Comparison of ENCODE assay signal across 18 mouse cellular contexts in the genomic region with DNA sequence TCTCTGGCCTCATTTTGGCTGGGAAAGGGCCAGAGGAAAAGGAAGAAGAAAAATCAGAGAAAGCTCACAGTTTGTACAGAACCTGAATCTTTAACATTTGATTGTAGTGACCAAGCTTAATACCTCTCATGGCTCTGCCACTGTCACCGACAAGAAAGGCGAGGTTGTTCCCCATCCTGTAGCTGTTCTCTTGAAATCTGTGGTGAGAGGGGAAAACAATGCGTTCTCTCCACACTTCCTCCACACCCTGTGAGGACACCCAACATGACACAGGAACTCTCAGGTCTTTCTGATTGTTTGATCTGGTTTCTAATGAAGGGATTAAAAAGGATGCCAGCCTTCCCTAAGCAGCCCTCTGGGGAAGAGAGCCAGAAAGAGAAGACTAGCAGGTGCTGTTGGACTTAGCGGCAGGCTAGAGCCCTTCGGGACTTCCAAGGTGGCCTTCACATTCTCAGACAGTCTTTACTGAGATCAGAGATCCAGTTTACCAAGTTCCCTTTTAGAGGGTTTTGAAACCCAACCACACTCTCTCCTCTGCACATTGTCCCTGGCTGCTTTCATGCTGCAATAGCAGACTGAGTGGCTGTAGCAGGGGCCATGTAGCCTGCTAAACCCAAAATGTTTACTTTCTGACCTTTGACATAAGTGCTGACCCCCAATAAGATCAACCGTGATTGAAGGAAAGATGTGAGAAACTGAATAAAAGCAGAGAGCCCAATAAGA.
"Had no signal": no experiment of that assay in that cellular context is flagged by ENCODE, and none has a peak within 500 bp of the region (broad histone marks: within the 10 kb centered on the region; RNA-seq: fewer than 3 reads in every experiment).

No protein-coding gene starts in this region.

- H3K4me1 ChIP-seq: intestine, embryonic 15.5 days; limb, embryonic 12.5 days; limb, embryonic 15.5 days had no signal

- ATAC-seq: intestine, embryonic 15.5 days; lung, postnatal 0 days; midbrain, embryonic 16.5 days had no signal

- H3K27me3 ChIP-seq: intestine, embryonic 15.5 days; limb, embryonic 12.5 days; limb, embryonic 15.5 days; midbrain, embryonic 12.5 days had no signal

- DNase-seq: kidney, adult 11 months; kidney, adult 8-10 months; kidney, postnatal 14 days; kidney, postnatal 4 days; left cerebral cortex, postnatal 4 days; lung, embryonic 14.5 days; thymus, adult 2 months; thymus, postnatal 14 days had no signal

- H3K36me3 ChIP-seq: intestine, embryonic 15.5 days; limb, embryonic 12.5 days; limb, embryonic 15.5 days; midbrain, embryonic 12.5 days had no signal

- H3K4me3 ChIP-seq: intestine, embryonic 15.5 days; limb, embryonic 12.5 days; limb, embryonic 15.5 days; midbrain, embryonic 12.5 days; myocyte had no signal

- H3K9me3 ChIP-seq: intestine, embryonic 15.5 days; limb, embryonic 12.5 days; limb, embryonic 15.5 days; midbrain, embryonic 12.5 days had no signal

- H3K27ac ChIP-seq: intestine, embryonic 15.5 days; limb, embryonic 12.5 days; limb, embryonic 15.5 days; liver, embryonic 14.5 days; macrophage; midbrain, embryonic 12.5 days; stomach, postnatal 0 days had no signal

- H3K9ac ChIP-seq: intestine, embryonic 15.5 days; limb, embryonic 12.5 days; limb, embryonic 15.5 days; liver, embryonic 14.5 days; lung, embryonic 14.5 days; midbrain, embryonic 12.5 days had no signal

- H3K4me2 ChIP-seq: intestine, embryonic 15.5 days; limb, embryonic 12.5 days; limb, embryonic 15.5 days; lung, embryonic 14.5 days; midbrain, embryonic 12.5 days had no signal
